Mouse (Mus musculus): ENCODE data around the gene Wdfy2. TPM values are rescaled to one million over a fixed set of nuclear protein-coding genes. Genes with fewer than 3 reads are reported as not detected.

The Wdfy2 gene
- polyA plus RNA-seq (2015; fragmentation: Nextera tagmentation; extraction: Ambion mirVana) = 8.5 and 8.7 TPM in 2 replicates

DNA sequence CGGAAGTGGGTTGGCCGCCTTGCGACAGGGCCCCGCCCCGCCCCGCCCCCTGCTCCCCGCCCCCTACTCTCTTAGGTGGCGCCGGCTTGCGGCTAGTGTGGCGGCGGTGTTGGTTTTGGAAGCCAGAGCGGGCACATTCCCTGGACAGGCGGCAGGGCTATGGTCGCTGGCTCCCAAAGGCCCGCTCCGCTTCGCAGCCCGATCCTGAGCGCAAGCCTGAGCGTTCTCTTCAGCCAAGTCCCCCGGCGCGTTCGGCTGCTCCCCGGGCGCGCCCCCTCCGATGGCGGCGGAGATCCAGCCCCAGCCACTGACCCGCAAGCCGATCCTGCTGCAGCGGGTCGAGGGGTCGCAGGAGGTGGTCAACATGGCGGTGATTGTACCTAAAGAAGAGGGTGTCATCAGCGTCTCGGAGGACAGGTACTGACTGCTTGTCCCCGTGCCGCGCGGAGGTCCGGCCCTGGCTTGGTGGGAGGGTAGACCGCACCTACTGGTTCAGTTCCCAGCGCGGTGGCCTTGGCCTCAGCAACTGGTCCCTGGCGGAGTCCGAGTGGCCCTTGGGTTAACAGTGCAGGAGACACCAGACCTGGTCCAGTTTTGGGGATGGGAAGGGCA is at the start of gene Wdfy2:
Gene Wdfy2 (plus strand): TSS at position 38 of the 612 bp plus-strand sequence.
- H3K4me1 ChIP-seq = peaks cover 25% of the 10 kb centered on the region
- H3K36me3 ChIP-seq = no peaks in the 10 kb centered on the region
- peak within 1 kb of the TSS; percentile 87 for H3K27ac ChIP-seq (replicated peaks)
- H3K27me3 ChIP-seq = no peaks in the 10 kb centered on the region
- peak within 1 kb of the TSS; percentile 80 for H3K9ac ChIP-seq (replicated peaks)
- H3K4me2 ChIP-seq (replicated peaks) = peak within 1 kb of the TSS; percentile 78
- H3K9me3 ChIP-seq = no peaks in the 10 kb centered on the region
- ATAC-seq (replicated peaks) = peak; percentile 49
- peak within 1 kb of the TSS; percentile 67 for H3K4me3 ChIP-seq
- 1% methylated on average over 47 of the region's 49 CpGs for WGBS

DNA sequence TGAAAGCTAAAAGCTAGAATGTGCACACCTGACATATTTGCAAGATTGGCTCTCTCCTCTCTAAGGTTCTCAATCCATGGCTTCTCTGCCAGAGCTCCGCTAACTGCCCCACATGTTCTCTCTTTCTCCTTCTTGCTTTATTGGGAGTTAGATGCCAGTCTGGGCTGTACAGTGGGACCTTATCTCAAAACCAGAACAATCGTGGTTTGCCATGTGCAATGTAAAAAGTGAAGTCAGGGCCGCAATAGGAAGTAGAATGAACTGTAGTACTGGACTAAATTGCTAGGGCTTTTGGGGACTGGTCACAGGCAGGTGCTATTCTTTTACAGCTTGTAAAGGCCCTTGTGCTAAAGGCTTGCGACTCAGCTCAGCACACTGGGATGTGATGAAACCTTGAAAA is 48.2 kb upstream of the Wdfy2 start:
- no peak overlapping the region for H3K9ac ChIP-seq (replicated peaks)
- H3K36me3 ChIP-seq = no peaks in the 10 kb centered on the region
- ATAC-seq (replicated peaks) = no peak
- WGBS = 72% methylated on average over 4 of the region's 4 CpGs
- no peak overlapping the region for H3K4me2 ChIP-seq (replicated peaks)
- no peak overlapping the region for H3K27ac ChIP-seq (replicated peaks)
- H3K27me3 ChIP-seq = no peaks in the 10 kb centered on the region
- no peaks in the 10 kb centered on the region for H3K4me1 ChIP-seq
- no peak overlapping the region for H3K4me3 ChIP-seq
- H3K9me3 ChIP-seq = no peaks in the 10 kb centered on the region

DNA sequence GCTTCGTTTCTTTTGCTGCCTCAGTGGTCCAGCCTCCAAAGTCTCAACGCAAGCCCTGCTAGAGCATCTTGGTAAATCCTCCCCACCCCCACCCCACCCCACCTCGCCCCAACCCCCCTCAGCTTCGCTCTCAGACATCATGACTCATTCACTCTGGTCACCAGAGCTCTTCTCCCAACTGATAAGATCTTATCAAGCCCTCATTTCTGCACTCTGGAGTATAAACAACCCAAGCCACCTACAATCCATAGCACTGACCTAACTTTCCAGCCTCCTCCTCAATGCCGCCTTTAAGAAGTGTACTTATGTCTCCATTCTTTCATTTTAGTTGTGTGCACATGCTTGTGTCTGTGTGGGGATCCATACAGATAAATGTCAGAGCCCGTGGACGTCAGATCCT is 41.8 kb upstream of the Wdfy2 start:
- H3K27me3 ChIP-seq = no peaks in the 10 kb centered on the region
- 0 out of 2 replicates have a peak, but pooled peaks cover 2% of the 10 kb centered on the region for H3K4me1 ChIP-seq
- H3K4me3 ChIP-seq = no peak overlapping the region
- WGBS = 84% methylated on average over 7 of the region's 7 CpGs
- H3K9ac ChIP-seq (replicated peaks) = no peak overlapping the region
- H3K36me3 ChIP-seq = no peaks in the 10 kb centered on the region
- no peak overlapping the region for H3K27ac ChIP-seq (replicated peaks)
- no peak for ATAC-seq (replicated peaks)
- no peaks in the 10 kb centered on the region for H3K9me3 ChIP-seq
- no peak overlapping the region for H3K4me2 ChIP-seq (replicated peaks)

DNA sequence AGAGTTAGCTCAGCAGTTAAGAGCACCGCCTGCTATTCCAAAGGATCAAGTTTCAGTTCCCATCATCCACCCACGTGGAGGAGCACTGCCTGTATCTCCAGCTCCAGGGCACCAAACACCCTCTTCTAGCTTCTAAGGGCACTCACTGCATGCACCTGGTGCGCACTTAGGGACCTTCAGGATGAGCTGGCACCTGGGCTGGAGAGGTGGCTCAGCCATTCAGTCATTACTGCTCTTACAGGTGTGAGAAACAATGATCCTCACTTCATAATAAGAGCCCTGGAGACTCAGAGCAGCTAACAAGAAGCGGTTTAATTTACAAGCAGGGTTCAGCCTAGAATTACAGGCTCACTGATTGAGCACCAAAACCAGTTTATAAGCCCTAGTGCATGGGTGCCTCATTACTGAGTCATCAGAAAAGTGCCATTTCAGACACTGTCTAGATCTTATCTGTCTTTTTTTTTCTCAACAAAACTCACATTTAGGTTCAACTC is 38.8 kb upstream of the Wdfy2 start:
- Histone ChIP-seq H3K4me2 (replicated peaks) (no peak overlapping the region), H3K9me3 (no peaks in the 10 kb centered on the region), H3K9ac (replicated peaks) (no peak overlapping the region), H3K27me3 (no peaks in the 10 kb centered on the region), H3K4me3 (no peak overlapping the region), H3K36me3 (no peaks in the 10 kb centered on the region), H3K4me1 (0 out of 2 replicates have a peak, but pooled peaks cover 2% of the 10 kb centered on the region), H3K27ac (replicated peaks) (no peak overlapping the region)
- no peak for ATAC-seq (replicated peaks)
- WGBS = 3% methylated on average over 4 of the region's 4 CpGs

DNA sequence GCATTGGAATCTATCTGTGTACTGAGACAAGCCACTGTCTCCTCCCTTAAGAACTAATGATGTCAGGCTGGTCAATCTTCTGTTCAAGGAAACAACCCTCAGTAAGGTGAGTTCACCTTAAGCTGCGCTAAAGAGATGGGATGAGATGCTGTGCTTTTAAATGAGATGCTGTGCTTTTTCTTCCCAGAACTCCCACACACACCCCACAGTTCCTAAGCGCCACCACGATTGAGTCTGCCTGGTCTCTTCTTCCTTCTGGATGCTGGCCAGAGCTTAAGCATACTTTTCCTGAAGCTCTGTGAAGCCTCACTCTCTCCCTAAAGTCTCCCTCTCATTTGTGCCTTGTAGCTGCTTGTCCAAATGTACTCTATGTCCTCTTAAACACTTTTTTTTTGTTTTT is 36.7 kb upstream of the Wdfy2 start:
- no peak overlapping the region for H3K9ac ChIP-seq (replicated peaks)
- H3K4me3 ChIP-seq = no peak overlapping the region
- no peak overlapping the region for H3K27ac ChIP-seq (replicated peaks)
- no peaks in the 10 kb centered on the region for H3K9me3 ChIP-seq
- H3K27me3 ChIP-seq = no peaks in the 10 kb centered on the region
- WGBS = 75% methylated on average over 3 of the region's 3 CpGs
- no peak overlapping the region for H3K4me2 ChIP-seq (replicated peaks)
- no peaks in the 10 kb centered on the region for H3K36me3 ChIP-seq
- H3K4me1 ChIP-seq = 0 out of 2 replicates have a peak, but pooled peaks cover 2% of the 10 kb centered on the region
- no peak for ATAC-seq (replicated peaks)

DNA sequence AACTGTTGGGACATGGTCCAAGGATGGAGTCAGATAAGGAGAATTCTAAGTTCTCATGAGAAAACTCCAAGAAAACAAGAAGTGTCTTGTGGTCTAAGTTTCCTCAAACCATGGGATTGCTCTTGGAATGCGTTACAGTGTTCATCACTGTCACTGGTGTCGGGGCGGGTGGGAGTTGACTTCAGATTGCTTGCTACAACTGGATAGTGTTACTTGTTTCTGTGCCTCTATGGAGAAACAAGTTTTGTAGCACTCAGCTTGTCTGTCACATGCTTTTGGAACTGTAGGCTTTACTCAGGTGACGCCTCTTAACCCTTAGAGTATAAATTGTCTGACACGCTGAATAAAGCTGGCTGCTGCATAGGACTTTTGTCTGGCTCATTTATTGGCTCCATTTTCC is 34.3 kb upstream of the Wdfy2 start:
- H3K27me3 ChIP-seq = no peaks in the 10 kb centered on the region

DNA sequence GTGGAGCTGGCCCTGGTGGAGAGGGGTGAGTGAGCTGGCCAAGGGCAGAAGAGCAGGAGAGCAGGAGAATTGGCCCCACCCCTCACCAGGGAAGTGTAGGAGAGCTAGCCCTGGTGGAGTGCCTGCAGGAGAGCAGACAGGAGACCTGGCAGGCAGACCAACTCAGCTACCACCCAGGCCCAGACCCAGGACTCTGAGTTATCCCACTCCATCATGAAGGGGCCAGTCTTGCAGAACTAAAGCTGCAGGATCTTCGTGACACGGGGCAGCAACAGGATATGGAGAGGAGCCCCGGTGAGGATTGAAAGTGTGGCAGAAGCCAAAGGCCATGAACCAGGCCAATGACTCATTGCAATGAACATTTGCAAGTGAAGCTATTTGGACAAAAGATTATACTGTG is 30.6 kb upstream of the Wdfy2 start:
- Histone ChIP-seq H3K4me2 (replicated peaks) (no peak overlapping the region), H3K36me3 (no peaks in the 10 kb centered on the region), H3K9ac (replicated peaks) (no peak overlapping the region), H3K9me3 (no peaks in the 10 kb centered on the region), H3K4me1 (no peaks in the 10 kb centered on the region), H3K27me3 (no peaks in the 10 kb centered on the region), H3K27ac (replicated peaks) (no peak overlapping the region), H3K4me3 (no peak overlapping the region)
- no peak for ATAC-seq (replicated peaks)
- 80% methylated on average over 3 of the region's 3 CpGs for WGBS

More for the DNA sequence above, 34.3 kb upstream of the Wdfy2 start:
- Histone ChIP-seq H3K27ac (replicated peaks) (no peak overlapping the region), H3K36me3 (no peaks in the 10 kb centered on the region), H3K9ac (replicated peaks) (no peak overlapping the region), H3K4me2 (replicated peaks) (no peak overlapping the region), H3K4me1 (0 out of 2 replicates have a peak, but pooled peaks cover 2% of the 10 kb centered on the region), H3K9me3 (no peaks in the 10 kb centered on the region), H3K4me3 (no peak overlapping the region)
- WGBS = 84% methylated on average over 5 of the region's 5 CpGs
- ATAC-seq (replicated peaks) = no peak

DNA sequence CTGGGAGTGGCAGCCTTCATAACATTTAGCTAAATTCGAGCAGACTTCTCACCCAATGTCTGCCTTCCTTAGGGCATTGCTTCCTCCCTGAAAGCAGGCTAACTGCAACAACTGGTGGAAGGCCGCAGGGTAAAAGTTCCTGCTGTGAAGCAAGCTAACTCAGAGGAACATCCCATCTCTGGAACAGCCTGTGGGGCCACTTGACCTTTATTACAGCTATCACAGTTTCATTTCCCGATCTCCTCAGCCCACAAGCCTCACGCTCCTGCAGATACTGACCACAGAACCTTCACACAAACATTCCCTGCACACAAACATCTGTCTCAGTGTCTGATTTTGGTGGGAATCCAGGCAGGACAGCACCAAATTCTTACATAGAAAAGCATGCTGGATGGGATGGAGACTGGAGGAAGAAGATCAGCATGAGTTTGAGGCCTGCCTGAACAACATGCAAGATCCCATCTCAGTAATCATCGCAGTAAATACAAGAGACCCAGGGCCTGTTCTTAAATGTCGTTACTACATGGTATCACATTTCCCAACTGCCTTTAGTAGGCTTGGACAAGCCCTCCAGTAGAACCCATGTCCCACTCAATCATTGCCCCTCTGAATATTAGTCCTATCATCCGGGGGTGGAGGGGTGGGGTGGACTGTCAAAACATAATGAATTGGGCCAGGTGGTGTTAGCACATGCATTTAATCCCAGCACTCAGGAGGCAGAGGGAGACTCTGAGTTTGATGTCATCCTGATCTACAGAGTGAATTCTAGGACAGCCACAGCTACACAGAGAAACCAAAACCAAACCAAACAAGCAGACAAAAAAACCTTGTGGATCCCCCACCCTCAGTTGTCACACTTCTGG is 28.6 kb upstream of the Wdfy2 start:
- no peaks in the 10 kb centered on the region for H3K36me3 ChIP-seq
- WGBS = 80% methylated on average over 7 of the region's 7 CpGs
- no peak overlapping the region for H3K4me3 ChIP-seq
- ATAC-seq (replicated peaks) = no peak
- H3K9ac ChIP-seq (replicated peaks) = no peak overlapping the region
- no peaks in the 10 kb centered on the region for H3K27me3 ChIP-seq
- no peak overlapping the region for H3K4me2 ChIP-seq (replicated peaks)
- no peak overlapping the region for H3K27ac ChIP-seq (replicated peaks)
- H3K9me3 ChIP-seq = no peaks in the 10 kb centered on the region
- H3K4me1 ChIP-seq = no peaks in the 10 kb centered on the region

DNA sequence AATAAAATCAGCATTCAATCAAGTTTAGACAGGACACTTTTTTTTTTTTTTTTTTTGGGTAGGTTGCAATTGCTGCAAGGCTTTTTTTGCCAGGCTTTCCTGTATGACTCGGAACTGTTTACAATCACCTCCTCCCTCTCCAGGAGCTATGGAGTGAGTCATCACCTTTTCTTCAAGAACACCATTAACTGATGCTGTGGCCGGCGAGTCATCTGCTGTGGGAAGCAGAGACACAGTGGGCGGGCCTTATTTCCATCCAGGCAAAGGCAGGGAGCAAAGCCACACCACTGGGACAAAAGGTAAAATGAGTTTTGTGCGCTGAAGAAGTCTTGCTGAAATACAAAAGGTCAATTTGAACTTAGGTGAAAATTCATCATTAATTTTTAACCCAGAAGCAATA is 24.7 kb upstream of the Wdfy2 start:
- 62% methylated on average over 5 of the region's 5 CpGs for WGBS
- H3K4me2 ChIP-seq (replicated peaks) = no peak overlapping the region
- no peaks in the 10 kb centered on the region for H3K27me3 ChIP-seq
- ATAC-seq (replicated peaks) = no peak
- H3K4me3 ChIP-seq = no peak overlapping the region
- H3K36me3 ChIP-seq = no peaks in the 10 kb centered on the region
- no peak overlapping the region for H3K27ac ChIP-seq (replicated peaks)
- H3K9me3 ChIP-seq = no peaks in the 10 kb centered on the region
- no peak overlapping the region for H3K9ac ChIP-seq (replicated peaks)
- H3K4me1 ChIP-seq = no peaks in the 10 kb centered on the region

DNA sequence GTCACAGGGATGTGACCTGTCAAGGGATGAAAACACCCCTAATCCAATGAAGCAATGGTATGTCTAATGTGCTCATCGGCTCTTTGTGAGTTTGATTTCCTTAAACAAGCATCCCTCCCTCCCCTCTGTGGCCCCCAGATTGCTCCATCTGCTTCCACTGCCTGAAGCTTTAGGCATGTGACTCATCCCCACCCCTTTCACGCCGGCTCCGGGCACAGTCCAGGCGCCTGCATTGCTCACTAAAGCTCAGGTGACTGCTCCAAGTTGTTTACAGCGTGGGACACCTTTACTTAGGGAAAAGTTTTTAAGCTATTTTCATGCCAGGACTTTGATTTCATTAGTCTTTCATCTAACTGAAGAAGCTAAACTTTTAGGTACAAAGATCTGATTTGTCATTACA is 22.9 kb upstream of the Wdfy2 start:
- no peak overlapping the region for H3K4me2 ChIP-seq (replicated peaks)
- no peaks in the 10 kb centered on the region for H3K36me3 ChIP-seq
- no peak overlapping the region for H3K9ac ChIP-seq (replicated peaks)
- 79% methylated on average over 6 of the region's 6 CpGs for WGBS
- no peak overlapping the region for H3K4me3 ChIP-seq
- no peaks in the 10 kb centered on the region for H3K4me1 ChIP-seq
- no peak for ATAC-seq (replicated peaks)
- no peaks in the 10 kb centered on the region for H3K9me3 ChIP-seq
- no peaks in the 10 kb centered on the region for H3K27me3 ChIP-seq
- no peak overlapping the region for H3K27ac ChIP-seq (replicated peaks)

DNA sequence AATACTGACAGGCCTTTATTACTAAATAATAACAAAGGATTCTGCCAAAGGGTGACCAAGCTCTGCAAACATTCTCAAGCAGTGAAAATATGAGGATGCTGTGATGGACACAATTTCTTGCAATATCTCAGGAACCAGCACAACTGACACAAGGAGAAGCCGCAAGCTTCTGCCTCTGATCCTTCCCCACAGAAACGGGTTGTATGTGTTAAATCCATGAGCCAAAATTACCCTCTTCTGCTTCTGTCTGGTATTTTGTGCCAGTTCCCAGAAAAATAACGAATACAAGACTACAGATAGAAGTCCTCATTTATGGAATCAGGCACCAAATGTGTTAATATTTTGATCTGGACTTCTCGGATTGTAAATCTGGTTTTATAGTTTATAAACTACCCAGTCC is 20.7 kb upstream of the Wdfy2 start:
- no peak overlapping the region for H3K4me3 ChIP-seq

DNA sequence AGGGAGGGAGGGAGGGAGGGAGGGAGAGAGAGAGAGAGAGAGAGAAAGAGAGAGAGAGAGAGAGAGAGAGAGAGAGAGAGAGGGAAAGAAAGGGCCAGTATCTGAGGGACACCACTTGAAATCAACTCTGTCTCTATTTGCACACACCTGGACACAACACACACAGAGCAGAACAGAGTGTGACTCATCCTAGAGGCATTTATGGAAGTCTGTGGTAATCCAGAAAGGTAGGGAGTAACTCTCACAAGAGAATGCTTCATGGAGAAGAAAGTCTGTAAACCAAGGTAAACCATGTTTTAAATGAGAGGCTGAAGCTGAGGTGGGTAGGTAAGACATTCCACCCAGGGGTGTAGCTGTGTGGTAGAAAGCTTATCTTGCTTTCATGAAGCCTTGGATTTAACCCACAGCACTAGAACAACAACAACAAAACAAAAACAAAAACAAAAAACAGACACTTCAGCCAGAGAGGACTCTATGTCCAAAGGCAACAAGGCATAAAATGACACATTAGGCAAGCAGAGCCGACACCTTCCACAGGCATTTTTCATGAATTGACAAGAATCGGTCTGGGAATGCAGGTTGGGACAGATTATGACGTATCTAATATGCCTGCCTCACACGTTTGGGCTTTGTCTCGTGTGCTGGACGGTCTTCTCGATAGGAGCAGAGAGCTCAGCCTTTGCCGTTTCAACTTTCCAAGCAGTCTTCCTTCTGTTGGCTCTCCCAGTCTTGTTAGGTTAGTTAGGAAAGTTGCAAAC is 11.7 kb upstream of the Wdfy2 start:
- no peaks in the 10 kb centered on the region for H3K36me3 ChIP-seq
- H3K4me3 ChIP-seq = no peak overlapping the region
- H3K27me3 ChIP-seq = no peaks in the 10 kb centered on the region
- no peak overlapping the region for H3K4me2 ChIP-seq (replicated peaks)
- no peak for ATAC-seq (replicated peaks)
- no peak overlapping the region for H3K27ac ChIP-seq (replicated peaks)
- 87% methylated on average over 8 of the region's 8 CpGs for WGBS
- H3K9me3 ChIP-seq = no peaks in the 10 kb centered on the region
- H3K4me1 ChIP-seq = no peaks in the 10 kb centered on the region
- H3K9ac ChIP-seq (replicated peaks) = no peak overlapping the region

More for the DNA sequence above, 20.7 kb upstream of the Wdfy2 start:
- Histone ChIP-seq H3K27ac (replicated peaks) (no peak overlapping the region), H3K27me3 (no peaks in the 10 kb centered on the region), H3K9ac (replicated peaks) (no peak overlapping the region), H3K9me3 (no peaks in the 10 kb centered on the region), H3K4me1 (no peaks in the 10 kb centered on the region), H3K36me3 (no peaks in the 10 kb centered on the region), H3K4me2 (replicated peaks) (no peak overlapping the region)
- no peak for ATAC-seq (replicated peaks)
- 70% methylated on average over 4 of the region's 4 CpGs for WGBS

All from forebrain, embryonic 15.5 days (tissue).